Mouse (Mus musculus) naive thymus-derived CD4-positive, alpha-beta T cell, adult 5 months (primary cell): Measurements from ENCODE around the gene Gm15737. TPM values are rescaled to one million over a fixed set of nuclear protein-coding genes. Genes with fewer than 3 reads are reported as not detected.

Experiments
- polyA plus RNA-seq: library from polyadenylated mRNA; unstranded; fragments of 100-300 nt; shearing (Covaris generic); gene quantifications from one replicate; pipeline ENCODE4 v1.2.1, GENCODE M21; 2017

Gm15737 gene
- polyA plus RNA-seq: not detected

GRCm38 (mm10) chr6:92869089-92869581 lies at the start of gene Gm15737:
Gene Gm15737, plus strand, starts transcription at chr6:92869357.

Other genes starting within 250 kb of the Gm15737 start
- gene Prickle2, start 163.2 kb upstream of the Gm15737 start, polyA plus RNA-seq: not detected
- not detected for gene A730049H05Rik, start 52.9 kb upstream of the Gm15737 start, polyA plus RNA-seq
- 0.52 TPM for gene Adamts9, start 74.1 kb downstream of the Gm15737 start, polyA plus RNA-seq